Mouse (Mus musculus) spleen, postnatal 10 days (tissue): ENCODE data around the gene Shmt2.

Experiments used
- DNase-seq, 2 experiments: peaks; one replicate each; pipeline ENCODE4 v3.0.0; 2021 to 2022; ENCODE audit warnings: low spot score in 2 of 2

Shmt2 gene

DNA sequence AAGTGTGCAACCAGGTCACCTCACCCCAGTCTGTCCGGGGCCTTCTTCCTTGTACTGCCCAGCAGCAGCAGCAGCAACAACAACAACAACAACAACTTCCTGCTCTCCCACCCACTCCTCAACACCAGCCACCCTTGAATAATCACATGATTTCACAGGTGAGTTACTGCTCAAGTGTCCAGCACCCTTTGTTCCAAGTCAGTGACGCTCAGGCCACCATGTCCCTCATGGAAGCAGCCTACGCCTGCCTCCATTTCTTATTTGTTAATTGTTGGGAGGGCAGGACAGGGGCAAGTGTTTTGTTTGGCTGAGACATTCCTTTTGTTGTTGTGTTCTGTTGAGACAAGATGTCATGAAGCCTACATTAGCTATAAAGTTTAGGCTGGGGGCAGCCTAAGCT lies 45.7 kb downstream of the Shmt2 start:
- DNase-seq, result no peak

- no peak for DNase-seq
Measured at GRCm38 (mm10) chr10:127475175-127475574, 47.1 kb downstream of the Shmt2 start.

DNA sequence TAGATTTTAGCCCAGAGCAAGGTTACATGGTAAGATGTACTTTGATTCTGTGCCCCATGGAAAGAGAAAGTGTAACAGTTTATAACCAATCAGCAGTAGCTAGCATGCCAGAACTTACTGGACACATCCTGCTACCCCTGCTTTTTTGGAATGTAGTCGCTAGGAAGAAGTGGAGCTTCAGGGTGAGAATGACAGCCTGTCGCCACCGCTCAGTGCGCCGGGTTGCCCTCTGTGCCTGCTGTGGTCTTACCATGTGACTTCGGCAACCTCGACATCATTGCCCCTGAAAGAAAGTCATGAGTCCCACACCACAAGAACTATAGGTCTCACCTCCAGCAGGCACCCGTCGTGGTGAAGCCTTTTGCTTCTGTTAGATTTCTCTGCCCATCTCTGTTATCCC lies 49.5 kb downstream of the Shmt2 start:
- no peak for DNase-seq

DNA sequence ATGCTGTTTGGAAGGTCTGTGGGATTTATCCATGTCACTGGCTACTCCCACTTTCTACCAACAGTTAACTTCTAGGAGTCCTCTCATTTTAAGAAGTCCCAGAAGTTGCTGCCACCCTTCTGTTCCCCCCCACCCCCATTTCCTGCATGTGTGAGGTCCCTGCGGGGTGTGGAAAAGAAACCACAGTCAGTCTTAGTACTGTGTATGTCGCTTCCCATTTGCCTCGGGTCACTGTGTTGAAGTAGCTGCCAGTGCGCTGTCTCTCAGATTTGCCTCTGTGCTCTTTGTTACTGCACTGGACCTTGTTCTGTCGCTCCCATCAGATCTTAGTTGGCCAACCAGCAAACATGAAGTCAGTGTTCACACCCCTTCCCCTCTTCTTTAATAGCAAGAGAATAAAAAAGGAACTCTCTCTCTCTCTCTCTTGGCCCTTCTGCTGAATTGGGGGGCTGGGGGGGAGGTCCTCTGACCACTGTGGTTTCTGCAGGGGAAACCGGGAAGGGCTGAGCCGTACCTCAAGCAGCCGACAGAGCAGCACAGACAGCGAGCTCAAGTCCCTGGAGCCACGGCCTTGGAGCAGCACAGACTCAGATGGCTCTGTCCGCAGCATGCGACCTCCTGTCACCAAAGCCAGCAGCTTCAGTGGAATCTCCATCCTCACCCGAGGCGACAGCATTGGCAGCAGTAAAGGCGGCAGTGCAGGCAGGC lies 50.8 kb downstream of the Shmt2 start:
- DNase-seq, result peak in 1 of 2 experiments; percentile 18
